Mouse (Mus musculus): Measurements from ENCODE around the gene Fbxl13. TPM values are rescaled to one million over a fixed set of nuclear protein-coding genes. Genes with fewer than 3 reads are reported as not detected.

Fbxl13 gene
- total and polyA plus RNA-seq, 3 experiments: 0.14 to 0.30 (median 0.19) TPM

DNA sequence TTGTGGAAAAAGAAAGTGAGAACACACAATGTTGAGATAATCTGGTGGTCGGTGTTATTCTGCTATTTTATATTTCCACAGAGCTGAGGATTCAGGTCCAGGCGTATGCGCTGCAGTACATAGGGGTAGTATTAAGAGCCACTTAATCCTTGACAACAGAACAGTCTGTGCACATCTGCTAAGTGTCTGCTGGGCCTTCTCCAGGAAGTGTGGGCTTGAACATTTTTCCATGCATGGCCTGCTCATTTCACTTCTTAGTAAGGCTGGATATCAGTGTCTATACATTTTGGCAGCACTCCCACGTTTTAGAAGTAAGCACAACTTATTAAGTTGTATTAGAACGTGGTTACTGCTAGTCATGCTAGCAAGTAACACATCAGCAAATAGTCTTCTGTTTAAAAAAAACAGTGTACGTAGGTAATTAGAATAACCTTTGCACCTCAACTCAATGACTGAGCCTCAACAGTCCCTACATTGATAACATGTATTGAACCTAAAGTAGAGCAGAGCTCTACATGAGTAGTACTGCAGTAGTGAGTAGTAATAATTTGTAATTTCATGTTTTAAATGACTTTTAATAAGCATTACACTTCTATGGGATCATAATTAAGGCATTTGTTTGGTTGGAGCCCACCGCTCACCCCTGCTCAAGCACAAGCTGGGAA lies 205.9 kb downstream of the Fbxl13 start:
- H3K9ac ChIP-seq (ENCODE audit: insufficient read depth, low read depth): no peak overlapping the region
- no peak overlapping the region for H3K4me2 ChIP-seq (ENCODE audit: insufficient read depth, low read depth, poor library complexity, severe bottlenecking)
- H3K27ac ChIP-seq (ENCODE audit: insufficient read depth, low read depth): no peak overlapping the region
- H3K4me1 ChIP-seq (ENCODE audit: control insufficient read depth in 1 of 2, insufficient read depth in 2 of 2): peaks cover 7 to 12% of the 10 kb centered on the region in 2 experiments; a peak in 3 of 4 replicates
- H3K9me3 ChIP-seq (replicated peaks; ENCODE audit: low read length): no peaks in the 10 kb centered on the region
- no peak overlapping the region for H3K4me3 ChIP-seq (replicated peaks in 1 of 3; ENCODE audit: low read depth in 2 of 3, low read length in 2 of 3, poor library complexity in 1 of 3)
- DNase-seq (ENCODE audit: extremely low read depth): no peak
- in situ Hi-C loops (cut with MboI; ENCODE audit: low pct_ligation_motif_present, low pct_unique_long_range_greater_than_20kb, low sequenced_read_pairs): no loop called here
- peaks cover 22 to 62% of the 10 kb centered on the region in 2 experiments for H3K36me3 ChIP-seq (replicated peaks in 1 of 2; ENCODE audit: control insufficient read depth in 1 of 2, insufficient read depth in 1 of 2, low read length in 1 of 2)
- no peaks in the 10 kb centered on the region for H3K27me3 ChIP-seq (replicated peaks)
- dilution Hi-C loops (cut with MboI; ENCODE audit: extremely low pct_ligation_motif_present, extremely low pct_unique_long_range_greater_than_20kb, low sequenced_read_pairs): no loop called here
- H3K79me2 ChIP-seq (replicated peaks; ENCODE audit: control insufficient read depth, extremely low read depth, insufficient read depth, poor library complexity, severe bottlenecking): no peaks in the 10 kb centered on the region
- TF ChIP-seq POLR2AphosphoS2 (IDR thresholded peaks at IDR 0.05; ENCODE audit: low read depth, low read length): no peak
- TF ChIP-seq ZMIZ1 (IDR thresholded peaks at IDR 0.05; ENCODE audit: low read depth, low read length): no peak
- no peak for TF ChIP-seq NELFE (IDR thresholded peaks at IDR 0.05; ENCODE audit: low read depth, low read length)
- no peak for TF ChIP-seq MYC (IDR thresholded peaks at IDR 0.05; ENCODE audit: low read depth, low read length)
- TF ChIP-seq SMC3 (IDR thresholded peaks at IDR 0.05; ENCODE audit: low read depth, low read length): no peak
- TF ChIP-seq MAZ (IDR thresholded peaks at IDR 0.05; ENCODE audit: low read depth, low read length): no peak

DNA sequence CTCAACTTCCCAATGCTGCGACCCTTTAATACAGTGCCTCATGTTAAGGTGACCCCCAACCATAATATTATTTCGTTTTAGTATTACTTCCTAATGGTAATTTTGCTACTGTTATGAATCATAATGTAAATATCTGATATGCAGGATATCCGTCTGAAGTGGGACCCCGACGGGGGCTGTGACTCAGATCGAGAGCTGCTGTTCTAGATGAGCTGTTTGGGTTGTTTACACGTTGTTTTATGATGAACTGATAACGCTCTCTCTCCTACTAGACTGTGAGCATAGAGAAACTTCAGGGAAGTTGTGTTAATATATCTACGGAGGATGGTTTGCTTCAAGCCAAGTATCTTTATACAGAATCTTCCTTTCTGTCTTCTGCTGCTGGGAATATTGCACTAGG lies 207.0 kb downstream of the Fbxl13 start:
- dilution Hi-C loops (cut with MboI; ENCODE audit: extremely low pct_ligation_motif_present, extremely low pct_unique_long_range_greater_than_20kb, low sequenced_read_pairs) (no loop called here), in situ Hi-C loops (cut with MboI; ENCODE audit: low pct_ligation_motif_present, low pct_unique_long_range_greater_than_20kb, low sequenced_read_pairs) (no loop called here)
- Histone ChIP-seq H3K9me3 (replicated peaks; ENCODE audit: low read length) (no peaks in the 10 kb centered on the region), H3K27me3 (replicated peaks) (no peaks in the 10 kb centered on the region), H3K36me3 (replicated peaks in 1 of 2; ENCODE audit: control insufficient read depth in 1 of 2, insufficient read depth in 1 of 2, low read length in 1 of 2) (peaks cover 23 to 63% of the 10 kb centered on the region in 2 experiments), H3K79me2 (replicated peaks; ENCODE audit: control insufficient read depth, extremely low read depth, insufficient read depth, poor library complexity, severe bottlenecking) (no peaks in the 10 kb centered on the region), H3K4me2 (ENCODE audit: insufficient read depth, low read depth, poor library complexity, severe bottlenecking) (no peak overlapping the region), H3K9ac (ENCODE audit: insufficient read depth, low read depth) (no peak overlapping the region), H3K27ac (ENCODE audit: insufficient read depth, low read depth) (no peak overlapping the region), H3K4me3 (replicated peaks in 1 of 3; ENCODE audit: low read depth in 2 of 3, low read length in 2 of 3, poor library complexity in 1 of 3) (no peak overlapping the region), H3K4me1 (ENCODE audit: control insufficient read depth in 1 of 2, insufficient read depth in 2 of 2) (peaks cover 7 to 12% of the 10 kb centered on the region in 2 experiments; a peak in 3 of 4 replicates)
- TF ChIP-seq SMC3 (IDR thresholded peaks at IDR 0.05; ENCODE audit: low read depth, low read length) (no peak), TBP (conservative IDR thresholded peaks at IDR 0.05; ENCODE audit: low read depth, low read length) (no peak), MYC (IDR thresholded peaks at IDR 0.05; ENCODE audit: low read depth, low read length) (no peak), CHD1 (IDR thresholded peaks at IDR 0.05; ENCODE audit: low read depth, low read length) (no peak), MAFK (IDR thresholded peaks at IDR 0.05; ENCODE audit: insufficient replicate concordance, low read length) (no peak), PAX5 (IDR thresholded peaks at IDR 0.05; ENCODE audit: low read length) (no peak), GABPA (IDR thresholded peaks at IDR 0.05; ENCODE audit: insufficient replicate concordance, low read depth, low read length) (no peak), ZC3H11A (IDR thresholded peaks at IDR 0.05; ENCODE audit: low read depth, low read length) (no peak), MAZ (IDR thresholded peaks at IDR 0.05; ENCODE audit: low read depth, low read length) (no peak), KAT2A (IDR thresholded peaks at IDR 0.05; ENCODE audit: insufficient replicate concordance, low read length) (no peak), EP300 (IDR thresholded peaks at IDR 0.05; ENCODE audit: low read length) (no peak), ETS1 (conservative IDR thresholded peaks at IDR 0.05; ENCODE audit: low read depth, low read length) (no peak), POLR2AphosphoS2 (IDR thresholded peaks at IDR 0.05; ENCODE audit: low read depth, low read length) (no peak), HCFC1 (IDR thresholded peaks at IDR 0.05; ENCODE audit: low read depth, low read length) (no peak)
- DNase-seq (ENCODE audit: extremely low read depth): no peak

Measured in CH12.LX (cell line).